In the genomic region with DNA sequence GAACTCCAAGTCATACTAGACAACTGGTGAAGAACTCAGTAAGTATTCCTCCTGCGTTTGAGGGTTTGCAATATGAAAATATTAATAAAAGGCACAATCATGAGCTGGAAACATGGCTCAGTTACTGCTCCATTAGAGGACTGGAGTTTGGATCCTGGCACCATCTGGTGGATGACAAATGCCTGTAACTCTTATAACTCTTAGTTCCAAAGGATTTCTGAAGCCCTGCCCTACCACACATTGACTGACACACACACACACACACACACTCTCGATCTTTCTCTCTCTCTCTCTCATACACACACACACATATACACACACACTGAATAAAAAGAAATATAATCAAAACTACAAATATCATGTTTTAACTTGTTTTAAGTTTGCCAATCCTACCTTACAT, we compare ENCODE assay signal across 9 mouse cellular contexts.
A peak's percentile ranks its signal among the peaks of the same experiment; 100 is the strongest.
DNase-seq lines count a peak whose midpoint lies in the region; ATAC-seq and TF ChIP-seq lines count a peak whose summit lies in the region.
"Had no signal": no experiment of that assay in that cellular context is flagged by ENCODE, and none has a peak within 500 bp of the region (broad histone marks: within the 10 kb centered on the region; RNA-seq: fewer than 3 reads in every experiment).

No protein-coding gene starts in this region.

- no peak for DNase-seq in frontal cortex, postnatal 25 days (ENCODE audit: low spot score in 2 of 2)
- DNase-seq in liver, adult 2 months (ENCODE audit: extremely low read depth, low read depth, low spot score), result peak; percentile 42
- DNase-seq in liver, embryonic 11.5 days (ENCODE audit: low spot score), result no peak
- peak; percentile 24 for DNase-seq in fibroblast of lung, adult 2 months (ENCODE audit: low read depth)
- peak; percentile 39 to 44 for DNase-seq in right cerebral cortex, adult 2 months (ENCODE audit: low spot score in 2 of 2)
- DNase-seq in thymus, postnatal 4 days, result no peak
- DNase-seq in natural killer cell, adult 2 months (ENCODE audit: low spot score in 2 of 2), result no peak

- no peak overlapping the region for H3K27ac ChIP-seq in liver, adult 2 months (replicated peaks; ENCODE audit: insufficient read depth, low read depth, low read length)
- H3K27ac ChIP-seq in liver, embryonic 11.5 days (ENCODE audit: low read depth, low read length), result no peak overlapping the region
- H3K27ac ChIP-seq: limb, embryonic 12.5 days had no signal

- WGBS in liver, adult 2 months, result 75% methylated on average over 2 of the region's 2 CpGs
- 82% methylated on average over 2 of the region's 2 CpGs for WGBS in liver, embryonic 11.5 days

- H3K4me1 ChIP-seq in liver, adult 2 months (ENCODE audit: control insufficient read depth, insufficient read depth, low read length), result peaks cover 2% of the 10 kb centered on the region; the same call in 1 of the 2 replicates
- H3K4me1 ChIP-seq in liver, embryonic 11.5 days (replicated peaks; ENCODE audit: control insufficient read depth, insufficient read depth, low read length), result peaks cover 6% of the 10 kb centered on the region; the same call in 1 of the 2 replicates

- H3K27me3 ChIP-seq in liver, adult 2 months (ENCODE audit: control insufficient read depth, insufficient read depth, low read length), result no peaks in the 10 kb centered on the region
- no peaks in the 10 kb centered on the region for H3K27me3 ChIP-seq in liver, embryonic 11.5 days (replicated peaks; ENCODE audit: control insufficient read depth, insufficient read depth, low read length)
- H3K27me3 ChIP-seq: limb, embryonic 12.5 days had no signal

- H3K9ac ChIP-seq in liver, adult 2 months (ENCODE audit: low read depth, low read length), result no peak overlapping the region
- no peak overlapping the region for H3K9ac ChIP-seq in liver, embryonic 11.5 days (ENCODE audit: low read depth, low read length)
- H3K9ac ChIP-seq: limb, embryonic 12.5 days had no signal

- no peak for TF ChIP-seq POLR2A in liver, adult 2 months (IDR thresholded peaks at IDR 0.05; ENCODE audit: extremely low read depth, insufficient read depth, low read length)

- H3K9me3 ChIP-seq in liver, embryonic 11.5 days (ENCODE audit: control insufficient read depth, low read length), result no peaks in the 10 kb centered on the region
- H3K9me3 ChIP-seq: limb, embryonic 12.5 days had no signal

- no peak overlapping the region for H3K4me2 ChIP-seq in liver, embryonic 11.5 days
- H3K4me2 ChIP-seq: limb, embryonic 12.5 days had no signal

- H3K4me3 ChIP-seq in liver, adult 2 months (ENCODE audit: insufficient read depth, low read depth, low read length), result no peak overlapping the region
- H3K4me3 ChIP-seq in liver, embryonic 11.5 days (ENCODE audit: low read depth, low read length), result no peak overlapping the region
- H3K4me3 ChIP-seq: limb, embryonic 12.5 days had no signal

- TF ChIP-seq CTCF in liver, adult 2 months (IDR thresholded peaks at IDR 0.05; ENCODE audit: low read depth, low read length), result no peak

- ATAC-seq in frontal cortex, adult (ENCODE audit: low TSS enrichment), result peak; percentile 73; the same call in 1 of the 2 replicates
- no peak for ATAC-seq in liver, embryonic 11.5 days (replicated peaks; ENCODE audit: low FRiP score)

- no peaks in the 10 kb centered on the region for H3K79me2 ChIP-seq in liver, adult 2 months (ENCODE audit: control insufficient read depth, insufficient read depth, low read length)

- no peaks in the 10 kb centered on the region for H3K36me3 ChIP-seq in liver, adult 2 months (ENCODE audit: control insufficient read depth, insufficient read depth, low read length)
- no peaks in the 10 kb centered on the region for H3K36me3 ChIP-seq in liver, embryonic 11.5 days (ENCODE audit: control insufficient read depth, insufficient read depth, low read length)
- H3K36me3 ChIP-seq: limb, embryonic 12.5 days had no signal

Comparison
In these comparisons a context has a peak if more than half of its experiments do, and no peak if none do; other contexts are left out.
1. DNase-seq: peak in liver, adult 2 months (single experiment), fibroblast of lung, adult 2 months (single experiment) and right cerebral cortex, adult 2 months (2 of 2); none in frontal cortex, postnatal 25 days (0 of 2), liver, embryonic 11.5 days (single experiment), thymus, postnatal 4 days (single experiment) and natural killer cell, adult 2 months (0 of 2).